Mouse (Mus musculus) liver, postnatal 0 days (tissue): ENCODE measurements around the gene Arfgap3. TPM values are rescaled to one million over a fixed set of nuclear protein-coding genes. Genes with fewer than 3 reads are reported as not detected.
"Not testable (repeated sequence)": the region's sequence is repeated elsewhere in the genome, so short reads cannot be mapped to it uniquely, and the experiment has no call there.

ENCODE experiments used
- ATAC-seq: fragments of 200-750 bp; cut with Nextera tagmentation; 2 replicates; pipeline ENCODE4 v1.8.0; 2017; ENCODE audit warnings: mild to moderate bottlenecking, moderate library complexity
- DNase-seq: peaks from one replicate; pipeline ENCODE4 v3.0.0-alpha.2; 2016
- H3K27ac ChIP-seq: fragments of 300-500 bp; sonication (generic); 2 replicates; pipeline ENCODE4 v1.5.1; 2014; ENCODE audit warnings: antibody characterized with exemption, moderate library complexity, mild to moderate bottlenecking, low read depth
- H3K27me3 ChIP-seq: fragments of 300-500 bp; sonication (generic); 2 replicates; pipeline ENCODE4 v1.6.1; 2014; ENCODE audit warnings: low read length, control low read depth, mixed read lengths; ENCODE audit not compliant: insufficient read depth
- H3K36me3 ChIP-seq: fragments of 300-500 bp; sonication (generic); replicated peaks from 2 replicates; pipeline ENCODE4 v1.6.1; 2014; ENCODE audit warnings: mild to moderate bottlenecking, control low read depth, low read length, moderate library complexity, mixed read lengths; ENCODE audit not compliant: insufficient read depth
- H3K4me1 ChIP-seq: fragments of 300-500 bp; sonication (generic); 2 replicates; pipeline ENCODE4 v1.6.1; 2014; ENCODE audit warnings: antibody characterized with exemption, mild to moderate bottlenecking, control low read depth; ENCODE audit not compliant: insufficient read depth
- H3K4me2 ChIP-seq: fragments of 300-500 bp; sonication (generic); 2 replicates; pipeline ENCODE4 v1.6.1; 2014; ENCODE audit warnings: low read depth, mild to moderate bottlenecking, low read length, moderate library complexity, mixed read lengths
- H3K4me3 ChIP-seq: fragments of 300-500 bp; sonication (generic); 2 replicates; pipeline ENCODE4 v1.5.1; 2014; ENCODE audit warnings: low read depth, low read length
- H3K9ac ChIP-seq: fragments of 300-500 bp; sonication (generic); replicated peaks from 2 replicates; pipeline ENCODE4 v1.6.1; 2014; ENCODE audit warnings: mild to moderate bottlenecking, moderate library complexity
- H3K9me3 ChIP-seq: fragments of 300-500 bp; sonication (generic); 2 replicates; pipeline ENCODE4 v1.6.1; 2016; ENCODE audit warnings: mild to moderate bottlenecking, control low read depth, low read length, mixed read lengths
- CTCF ChIP-seq: sonication (generic); IDR thresholded peaks from 2 replicates; pipeline ENCODE4 v1.5.1; 2016; ENCODE audit warnings: antibody characterized with exemption, low read depth
- EP300 ChIP-seq: IDR thresholded peaks from 2 replicates; pipeline ENCODE4 v1.6.1; 2016; ENCODE audit warnings: antibody characterized with exemption, low read depth, mild to moderate bottlenecking
- WGBS: fragments of 180-500 bp; shearing (Covaris S2); extraction: QIAGEN DNeasy Blood & Tissue Kit; methylation state at CpG from one replicate; pipeline ENCODE4 v1.1.7; 2014; ENCODE audit not compliant: insufficient replicate concordance; 5-methylcytosine and 5-hydroxymethylcytosine counted together
- polyA plus RNA-seq: library from polyadenylated mRNA; unstranded; fragments of >200 nt; fragmentation: Nextera tagmentation; extraction: Ambion mirVana; gene quantifications from 2 replicates; pipeline ENCODE4 v1.2.1, GENCODE M21; 2015

Arfgap3 gene
- polyA plus RNA-seq, 1 experiment from 2014 or later = 9.6 TPM

DNA sequence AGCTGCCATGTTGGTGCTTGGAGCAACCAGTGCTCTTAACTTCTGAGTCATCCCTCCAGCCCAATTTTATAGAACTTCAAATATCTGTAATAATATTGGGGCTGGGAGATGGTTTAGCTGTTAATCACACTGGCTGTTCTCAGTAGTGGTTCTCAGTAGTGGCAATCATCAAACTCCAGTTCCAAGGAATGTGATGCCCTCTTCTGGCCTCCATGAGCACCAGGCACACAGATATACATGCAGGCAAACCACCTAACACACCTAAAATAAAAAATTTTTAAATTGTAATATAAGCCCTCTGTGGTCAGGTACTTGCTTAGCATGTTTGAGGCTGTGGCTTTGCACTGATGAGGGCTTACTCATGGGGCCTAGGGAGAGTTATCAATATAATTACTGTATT lies 15.7 kb upstream of the Arfgap3 start:
- H3K4me3 ChIP-seq = peak overlapping the region; percentile 10
- DNase-seq = no peak

DNA sequence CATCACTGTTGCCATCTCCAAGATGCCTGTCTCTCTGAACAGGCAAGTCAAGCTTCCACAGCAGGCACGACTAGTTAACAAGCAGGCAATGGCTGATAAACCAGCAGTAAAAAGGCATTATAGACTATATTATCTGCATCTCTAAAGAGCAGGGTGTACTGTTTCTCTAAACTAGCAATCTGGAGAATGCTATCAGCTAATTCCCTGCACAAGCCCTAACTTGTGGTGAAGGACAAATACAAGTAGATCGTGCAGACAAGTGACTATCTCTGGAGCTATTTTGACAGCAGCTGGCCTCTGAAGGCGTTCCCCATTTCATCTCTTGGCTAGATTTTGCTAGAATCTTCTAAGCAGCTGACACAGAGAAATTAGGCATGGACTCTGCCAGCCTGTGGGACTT lies 14.1 kb upstream of the Arfgap3 start:
- no peaks in the 10 kb centered on the region for H3K36me3 ChIP-seq
- no peak overlapping the region for H3K9ac ChIP-seq
- peaks cover 9% of the 10 kb centered on the region for H3K4me1 ChIP-seq
- H3K9me3 ChIP-seq = no peaks in the 10 kb centered on the region
- H3K4me3 ChIP-seq = no peak overlapping the region
- H3K27me3 ChIP-seq = no peaks in the 10 kb centered on the region
- no peak overlapping the region for H3K4me2 ChIP-seq
- TF ChIP-seq CTCF (no peak), EP300 (peak; percentile 87; the same call in 1 of the 2 replicates)
- ATAC-seq = peak; percentile 16
- no peak overlapping the region for H3K27ac ChIP-seq
- WGBS = 45% methylated on average over 3 of the region's 3 CpGs
- DNase-seq = no peak

More for the DNA sequence above, 15.7 kb upstream of the Arfgap3 start:
- no peak overlapping the region for H3K9ac ChIP-seq
- H3K4me2 ChIP-seq = peak overlapping the region; percentile 89
- no peak overlapping the region for H3K27ac ChIP-seq
- H3K36me3 ChIP-seq = no peaks in the 10 kb centered on the region
- no peaks in the 10 kb centered on the region for H3K27me3 ChIP-seq
- no peaks in the 10 kb centered on the region for H3K9me3 ChIP-seq
- ATAC-seq = no peak
- peaks cover 9% of the 10 kb centered on the region for H3K4me1 ChIP-seq
- no peak for TF ChIP-seq EP300
- TF ChIP-seq CTCF = peak; percentile 46

DNA sequence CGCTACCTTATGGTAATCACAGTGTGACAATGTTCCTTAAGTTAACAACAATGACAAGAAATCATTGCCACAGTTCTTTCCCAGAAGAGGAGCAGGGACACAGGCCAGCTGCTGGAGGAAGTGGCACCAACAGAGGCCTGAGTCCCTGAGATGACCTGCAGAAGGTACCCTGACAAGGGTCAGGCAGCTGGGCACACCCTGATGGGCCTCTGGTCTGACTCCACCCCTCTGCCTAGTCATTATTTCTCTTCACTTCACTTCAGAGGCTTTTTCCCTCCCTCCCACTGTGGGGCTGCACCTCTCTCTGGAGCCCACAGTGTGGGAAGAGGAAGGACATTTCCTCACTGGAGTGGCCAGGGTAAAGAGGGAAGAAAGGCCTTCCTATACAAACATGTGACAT lies 12.8 kb upstream of the Arfgap3 start:
- not testable (repeated sequence) for H3K4me2 ChIP-seq, H3K4me1 ChIP-seq, H3K4me3 ChIP-seq, H3K9ac ChIP-seq, ATAC-seq, H3K9me3 ChIP-seq, H3K27ac ChIP-seq, H3K27me3 ChIP-seq, H3K36me3 ChIP-seq, DNase-seq
- 89% methylated on average over 1 of the region's 1 CpGs for WGBS

DNA sequence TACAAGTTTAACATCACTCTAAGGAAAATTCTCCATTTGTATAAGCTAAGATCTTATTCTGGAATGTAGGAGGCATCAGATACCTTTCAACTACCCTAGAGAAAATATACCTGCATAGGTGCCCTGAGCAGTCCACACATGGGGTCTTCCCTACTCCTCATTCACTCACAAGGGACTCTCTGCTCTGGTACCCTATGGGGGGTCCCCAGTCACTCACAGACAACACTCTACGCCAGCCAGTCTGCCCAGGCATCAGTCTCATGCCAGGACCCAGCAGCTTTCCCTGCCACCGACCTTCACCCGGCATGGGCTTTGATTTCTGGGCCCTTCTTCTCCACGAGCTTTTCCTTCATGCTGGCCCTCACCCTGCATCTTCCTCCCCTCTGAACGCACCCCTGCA lies 10.9 kb upstream of the Arfgap3 start:
- H3K9ac ChIP-seq, H3K9me3 ChIP-seq, H3K4me1 ChIP-seq, H3K27ac ChIP-seq, ATAC-seq, H3K4me2 ChIP-seq, DNase-seq, H3K27me3 ChIP-seq, H3K4me3 ChIP-seq, H3K36me3 ChIP-seq: not testable (repeated sequence)
- 75% methylated on average over 4 of the region's 5 CpGs for WGBS

DNA sequence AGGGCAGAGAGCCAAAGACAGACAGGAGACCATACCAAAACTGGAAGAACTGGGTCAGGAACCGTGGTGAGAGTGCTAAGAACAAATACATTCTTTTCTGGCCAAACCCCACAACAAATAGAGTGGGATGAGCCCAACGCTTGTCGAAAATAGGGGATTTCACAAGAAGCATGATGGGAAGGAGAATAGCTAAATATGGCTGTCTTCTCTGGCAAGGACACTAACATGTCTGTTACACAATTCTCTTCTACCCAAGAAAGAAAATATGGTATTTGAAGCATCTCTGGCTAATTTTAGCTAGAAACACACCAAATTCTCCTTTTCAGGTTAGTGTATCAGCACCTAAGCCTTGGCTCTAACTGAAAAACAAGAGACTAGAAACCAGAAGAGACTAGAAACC lies 10.1 kb upstream of the Arfgap3 start:
- H3K9ac ChIP-seq = no peak overlapping the region
- ATAC-seq (no peak), DNase-seq (no peak)
- H3K36me3 ChIP-seq = no peaks in the 10 kb centered on the region
- WGBS = 72% methylated on average over 3 of the region's 3 CpGs
- H3K27me3 ChIP-seq = no peaks in the 10 kb centered on the region
- H3K4me2 ChIP-seq = no peak overlapping the region
- no peak overlapping the region for H3K27ac ChIP-seq
- H3K9me3 ChIP-seq = no peaks in the 10 kb centered on the region
- no peaks in the 10 kb centered on the region for H3K4me1 ChIP-seq
- no peak overlapping the region for H3K4me3 ChIP-seq
- TF ChIP-seq CTCF (no peak), EP300 (no peak)

DNA sequence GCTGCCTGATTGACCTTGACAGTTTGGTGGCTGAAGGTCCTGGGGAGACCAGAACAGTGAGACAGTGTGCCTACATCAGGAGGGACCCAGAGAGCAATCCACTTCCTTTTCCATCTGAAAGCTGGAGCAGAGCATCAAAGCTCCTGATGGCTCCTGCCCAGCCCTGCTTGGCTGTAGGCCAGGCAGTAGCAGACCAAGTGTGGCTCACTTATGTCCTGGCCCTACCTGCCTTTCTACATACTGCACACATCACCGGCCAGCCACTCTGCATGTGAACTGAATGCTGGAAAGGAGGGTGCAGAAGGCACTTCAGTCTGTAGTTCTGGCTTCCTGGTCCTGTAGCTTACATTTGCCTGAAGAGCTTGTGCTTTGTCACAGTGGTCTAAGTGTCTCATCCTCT lies 8.4 kb upstream of the Arfgap3 start:
- ATAC-seq (no peak), DNase-seq (no peak)
- no peaks in the 10 kb centered on the region for H3K4me1 ChIP-seq
- H3K4me3 ChIP-seq = no peak overlapping the region
- no peaks in the 10 kb centered on the region for H3K9me3 ChIP-seq
- TF ChIP-seq EP300 (no peak), CTCF (no peak)
- H3K27me3 ChIP-seq = no peaks in the 10 kb centered on the region
- 95% methylated on average over 1 of the region's 1 CpGs for WGBS
- H3K27ac ChIP-seq = no peak overlapping the region
- no peak overlapping the region for H3K4me2 ChIP-seq
- no peaks in the 10 kb centered on the region for H3K36me3 ChIP-seq
- H3K9ac ChIP-seq = no peak overlapping the region

DNA sequence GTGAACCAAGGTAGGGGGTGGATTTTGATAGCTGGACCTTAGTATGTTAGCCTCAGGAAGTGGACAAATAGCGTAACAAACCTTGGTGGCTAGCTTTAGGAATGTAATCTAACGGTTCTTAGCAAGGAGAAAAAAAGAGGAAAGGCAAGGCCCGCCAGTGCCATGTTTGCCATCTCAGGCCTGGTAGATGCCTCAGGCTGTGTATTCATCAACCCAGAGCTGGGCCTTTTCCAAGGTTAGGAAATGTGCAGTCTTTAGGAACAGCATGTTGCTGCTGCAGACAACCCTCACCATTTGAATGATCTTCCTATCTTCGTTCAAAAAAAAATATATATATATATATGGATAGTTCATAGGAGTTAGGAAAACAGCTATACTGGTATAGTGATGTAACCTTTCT lies 1.5 kb upstream of the Arfgap3 start:
- ATAC-seq = no peak
- no peak for DNase-seq
- WGBS = 84% methylated on average over 4 of the region's 4 CpGs
- TF ChIP-seq CTCF (no peak), EP300 (no peak)
- H3K4me2 ChIP-seq = no peak overlapping the region
- H3K9me3 ChIP-seq = no peaks in the 10 kb centered on the region
- no peaks in the 10 kb centered on the region for H3K36me3 ChIP-seq
- no peaks in the 10 kb centered on the region for H3K27me3 ChIP-seq
- H3K4me3 ChIP-seq = no peak overlapping the region
- no peak overlapping the region for H3K27ac ChIP-seq
- H3K9ac ChIP-seq = no peak overlapping the region
- peaks cover 19% of the 10 kb centered on the region for H3K4me1 ChIP-seq
